Mouse (Mus musculus): Measurements from ENCODE around the gene Unc119b.

GRCm38 (mm10) chr5:115126578-115127312 lies 8.0 kb downstream of the Unc119b start:
- TF ChIP-seq CHD2 (IDR thresholded peaks at IDR 0.05; ENCODE audit: low read depth, low read length) (no peak), HCFC1 (IDR thresholded peaks at IDR 0.05; ENCODE audit: borderline replicate concordance, insufficient read depth, low read length) (no peak), ZC3H11A (IDR thresholded peaks at IDR 0.05; ENCODE audit: borderline replicate concordance, low read depth, low read length) (no peak), ZNF384 (IDR thresholded peaks at IDR 0.05; ENCODE audit: low read depth, low read length) (no peak), MAFK (IDR thresholded peaks at IDR 0.05; ENCODE audit: insufficient read depth, low read depth, low read length) (no peak)
